Mouse (Mus musculus): ENCODE measurements around the gene A430078G23Rik. TPM values are rescaled to one million over a fixed set of nuclear protein-coding genes. Genes with fewer than 3 reads are reported as not detected.

A430078G23Rik gene
- total and polyA plus RNA-seq, 2 experiments from 2014 or later: not detected

GRCm38 (mm10) chr8:3392293-3392692 is 39.1 kb downstream of the A430078G23Rik start:
- TF ChIP-seq CTCF (IDR thresholded peaks at IDR 0.05; ENCODE audit: low read depth): no peak
- WGBS: 50% methylated on average over 4 of the region's 4 CpGs
- Histone ChIP-seq H3K4me3 (ENCODE audit: low read length) (peak overlapping the region; percentile 80), H3K27me3 (ENCODE audit: insufficient read depth, low read length) (no peaks in the 10 kb centered on the region), H3K4me1 (ENCODE audit: insufficient read depth, low read length) (0 out of 2 replicates have a peak, but pooled peaks cover 13% of the 10 kb centered on the region), H3K27ac (no peak overlapping the region), H3K9ac (replicated peaks; ENCODE audit: low read length) (no peak overlapping the region), H3K9me3 (ENCODE audit: low read length) (no peaks in the 10 kb centered on the region), H3K4me2 (ENCODE audit: low read depth, low read length) (peak overlapping the region; percentile 93), H3K36me3 (ENCODE audit: insufficient read depth, low read length) (no peaks in the 10 kb centered on the region)
- no peak for ATAC-seq
- DNase-seq (ENCODE audit: low spot score): no peak

GRCm38 (mm10) chr8:3392771-3393710 is 39.8 kb downstream of the A430078G23Rik start, which contains the start of gene Arhgef18:
Arhgef18 (plus strand) TSS chr8:3393006.
- WGBS: under 1% methylated on average over 47 of the region's 48 CpGs
- peak within 1 kb of the TSS; percentile 17; the same call in 1 of the 2 replicates for H3K27ac ChIP-seq
- ATAC-seq: peak; percentile 96

GRCm38 (mm10) chr8:3394600-3394999 is 41.4 kb downstream of the A430078G23Rik start:
- ATAC-seq: no peak
- TF ChIP-seq CTCF (IDR thresholded peaks at IDR 0.05; ENCODE audit: low read depth): no peak
- 0 out of 2 replicates have a peak, but pooled peaks cover 13% of the 10 kb centered on the region for H3K4me1 ChIP-seq (ENCODE audit: insufficient read depth, low read length)
- H3K4me2 ChIP-seq (ENCODE audit: low read depth, low read length): peak overlapping the region; percentile 93
- 9% methylated on average over 6 of the region's 6 CpGs for WGBS
- peak overlapping the region; percentile 37 for H3K27ac ChIP-seq
- H3K27me3 ChIP-seq (ENCODE audit: insufficient read depth, low read length): no peaks in the 10 kb centered on the region
- no peaks in the 10 kb centered on the region for H3K36me3 ChIP-seq (ENCODE audit: insufficient read depth, low read length)
- H3K4me3 ChIP-seq (ENCODE audit: low read length): no peak overlapping the region; the same call in 1 of the 2 replicates
- no peaks in the 10 kb centered on the region for H3K9me3 ChIP-seq (ENCODE audit: low read length)
- H3K9ac ChIP-seq (replicated peaks; ENCODE audit: low read length): no peak overlapping the region
- DNase-seq (ENCODE audit: low spot score): peak; percentile 68

More at GRCm38 (mm10) chr8:3392771-3393710, 39.8 kb downstream of the A430078G23Rik start, which contains the start of gene Arhgef18:
- Histone ChIP-seq H3K4me2 (ENCODE audit: low read depth, low read length) (peak within 1 kb of the TSS; percentile 93), H3K27me3 (ENCODE audit: insufficient read depth, low read length) (no peaks in the 10 kb centered on the region), H3K9ac (replicated peaks; ENCODE audit: low read length) (peak within 1 kb of the TSS; percentile 72), H3K36me3 (ENCODE audit: insufficient read depth, low read length) (no peaks in the 10 kb centered on the region), H3K9me3 (ENCODE audit: low read length) (no peaks in the 10 kb centered on the region), H3K4me3 (ENCODE audit: low read length) (peak within 1 kb of the TSS; percentile 80), H3K4me1 (ENCODE audit: insufficient read depth, low read length) (0 out of 2 replicates have a peak, but pooled peaks cover 13% of the 10 kb centered on the region)
- no peak for TF ChIP-seq CTCF (IDR thresholded peaks at IDR 0.05; ENCODE audit: low read depth)
- peak; percentile 92 for DNase-seq (ENCODE audit: low spot score)

- H3K9ac ChIP-seq (replicated peaks; ENCODE audit: low read length): no peak overlapping the region
- DNase-seq (ENCODE audit: low spot score): no peak
Observed at GRCm38 (mm10) chr8:3395246-3395645, 42.0 kb downstream of the A430078G23Rik start.

GRCm38 (mm10) chr8:3397597-3397996 is 44.4 kb downstream of the A430078G23Rik start:
- no peak overlapping the region for H3K27ac ChIP-seq
- ATAC-seq (no peak), DNase-seq (ENCODE audit: low spot score) (no peak)
- WGBS: 74% methylated on average over 3 of the region's 3 CpGs
- H3K9me3 ChIP-seq (ENCODE audit: low read length): no peaks in the 10 kb centered on the region
- H3K4me1 ChIP-seq (ENCODE audit: insufficient read depth, low read length): 0 out of 2 replicates have a peak, but pooled peaks cover 13% of the 10 kb centered on the region
- no peak overlapping the region for H3K4me3 ChIP-seq (ENCODE audit: low read length)
- no peak overlapping the region for H3K4me2 ChIP-seq (ENCODE audit: low read depth, low read length)
- TF ChIP-seq CTCF (IDR thresholded peaks at IDR 0.05; ENCODE audit: low read depth): no peak
- 0 out of 2 replicates have a peak, but pooled peaks cover 4% of the 10 kb centered on the region for H3K36me3 ChIP-seq (ENCODE audit: insufficient read depth, low read length)
- no peak overlapping the region for H3K9ac ChIP-seq (replicated peaks; ENCODE audit: low read length)
- no peaks in the 10 kb centered on the region for H3K27me3 ChIP-seq (ENCODE audit: insufficient read depth, low read length)

More at GRCm38 (mm10) chr8:3395246-3395645, 42.0 kb downstream of the A430078G23Rik start:
- H3K9me3 ChIP-seq (ENCODE audit: low read length): no peaks in the 10 kb centered on the region
- H3K4me2 ChIP-seq (ENCODE audit: low read depth, low read length): peak overlapping the region; percentile 93
- H3K36me3 ChIP-seq (ENCODE audit: insufficient read depth, low read length): no peaks in the 10 kb centered on the region
- TF ChIP-seq CTCF (IDR thresholded peaks at IDR 0.05; ENCODE audit: low read depth): no peak
- H3K4me1 ChIP-seq (ENCODE audit: insufficient read depth, low read length): 0 out of 2 replicates have a peak, but pooled peaks cover 13% of the 10 kb centered on the region
- 21% methylated on average over 4 of the region's 4 CpGs for WGBS
- no peak overlapping the region; the same call in 1 of the 2 replicates for H3K4me3 ChIP-seq (ENCODE audit: low read length)
- H3K27me3 ChIP-seq (ENCODE audit: insufficient read depth, low read length): no peaks in the 10 kb centered on the region
- no peak for ATAC-seq
- peak overlapping the region; percentile 37 for H3K27ac ChIP-seq

- H3K4me3 ChIP-seq (ENCODE audit: low read length): no peak overlapping the region
- H3K9ac ChIP-seq (replicated peaks; ENCODE audit: low read length): no peak overlapping the region
- no peak for ATAC-seq
- DNase-seq (ENCODE audit: low spot score): no peak
- H3K4me1 ChIP-seq (ENCODE audit: insufficient read depth, low read length): no peaks in the 10 kb centered on the region
- no peaks in the 10 kb centered on the region for H3K9me3 ChIP-seq (ENCODE audit: low read length)
- H3K36me3 ChIP-seq (ENCODE audit: insufficient read depth, low read length): 0 out of 2 replicates have a peak, but pooled peaks cover 4% of the 10 kb centered on the region
- H3K4me2 ChIP-seq (ENCODE audit: low read depth, low read length): no peak overlapping the region
- 42% methylated on average over 2 of the region's 2 CpGs for WGBS
- H3K27me3 ChIP-seq (ENCODE audit: insufficient read depth, low read length): no peaks in the 10 kb centered on the region
- TF ChIP-seq CTCF (IDR thresholded peaks at IDR 0.05; ENCODE audit: low read depth): no peak
- H3K27ac ChIP-seq: no peak overlapping the region
Observed at GRCm38 (mm10) chr8:3400509-3400908, 47.3 kb downstream of the A430078G23Rik start.

Measured in hindbrain, postnatal 0 days (tissue).